Mouse (Mus musculus) megakaryocyte, embryonic 14.5 days (primary cell): Measurements from ENCODE around the gene Elf5. TPM values are rescaled to one million over a fixed set of nuclear protein-coding genes. Genes with fewer than 3 reads are reported as not detected.

Source experiments
- H3K27me3 ChIP-seq: replicated peaks from 2 replicates; pipeline ENCODE3; 2012; ENCODE audit warnings: inconsistent platforms
- H3K36me3 ChIP-seq: replicated peaks from 2 replicates; pipeline ENCODE3; 2012; ENCODE audit warnings: low read length, inconsistent platforms, mixed read lengths
- H3K4me1 ChIP-seq: 2 replicates; pipeline ENCODE4 v1.6.1; 2012; ENCODE audit warnings: inconsistent platforms
- H3K4me3 ChIP-seq: replicated peaks from 2 replicates; pipeline ENCODE3; 2012; ENCODE audit warnings: moderate library complexity, mild to moderate bottlenecking, inconsistent platforms
- H3K9me3 ChIP-seq: 2 replicates; pipeline ENCODE4 v1.6.1; 2012; ENCODE audit warnings: inconsistent platforms
- FLI1 ChIP-seq: IDR thresholded peaks from 2 replicates; pipeline ENCODE4 v1.6.1; 2012; ENCODE audit warnings: low read length, inconsistent platforms, mixed read lengths
- GATA1 ChIP-seq: IDR thresholded peaks from 3 replicates; pipeline ENCODE4 v1.6.1; 2012; ENCODE audit warnings: mixed read lengths, low read length, inconsistent platforms, borderline replicate concordance
- polyA plus RNA-seq: library from polyadenylated mRNA; stranded (reverse); fragments of >175 nt; gene quantifications from 2 replicates; pipeline ENCODE4 v1.2.3, GENCODE M21; 2012; ENCODE audit warnings: low replicate concordance; ENCODE audit not compliant: insufficient read depth

The Elf5 gene
- polyA plus RNA-seq, 1 experiment = not detected

DNA sequence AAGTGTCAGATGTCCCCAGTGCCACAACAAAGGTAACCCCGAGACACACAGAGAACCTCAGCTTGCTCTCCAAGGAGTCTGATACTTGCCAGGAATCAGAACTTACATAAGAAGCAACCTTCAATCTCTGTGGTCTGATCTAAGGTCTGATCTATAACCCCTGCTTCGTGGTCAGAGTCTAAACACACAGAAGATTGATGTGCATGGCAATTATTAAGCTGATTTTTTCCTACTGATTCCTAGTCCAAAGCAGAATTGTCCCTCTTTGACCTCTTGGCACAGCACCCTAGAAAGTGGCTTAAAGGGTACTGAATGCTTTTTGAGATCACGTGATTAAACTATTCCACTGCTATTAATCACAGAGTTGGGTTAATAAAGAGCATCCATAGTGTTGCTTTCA is 54.8 kb downstream of the Elf5 start:
- no peaks in the 10 kb centered on the region for H3K27me3 ChIP-seq
- H3K4me1 ChIP-seq = no peaks in the 10 kb centered on the region
- no peak for TF ChIP-seq FLI1
- peaks cover 97% of the 10 kb centered on the region for H3K36me3 ChIP-seq
- H3K4me3 ChIP-seq = no peak overlapping the region
- H3K9me3 ChIP-seq = no peaks in the 10 kb centered on the region

DNA sequence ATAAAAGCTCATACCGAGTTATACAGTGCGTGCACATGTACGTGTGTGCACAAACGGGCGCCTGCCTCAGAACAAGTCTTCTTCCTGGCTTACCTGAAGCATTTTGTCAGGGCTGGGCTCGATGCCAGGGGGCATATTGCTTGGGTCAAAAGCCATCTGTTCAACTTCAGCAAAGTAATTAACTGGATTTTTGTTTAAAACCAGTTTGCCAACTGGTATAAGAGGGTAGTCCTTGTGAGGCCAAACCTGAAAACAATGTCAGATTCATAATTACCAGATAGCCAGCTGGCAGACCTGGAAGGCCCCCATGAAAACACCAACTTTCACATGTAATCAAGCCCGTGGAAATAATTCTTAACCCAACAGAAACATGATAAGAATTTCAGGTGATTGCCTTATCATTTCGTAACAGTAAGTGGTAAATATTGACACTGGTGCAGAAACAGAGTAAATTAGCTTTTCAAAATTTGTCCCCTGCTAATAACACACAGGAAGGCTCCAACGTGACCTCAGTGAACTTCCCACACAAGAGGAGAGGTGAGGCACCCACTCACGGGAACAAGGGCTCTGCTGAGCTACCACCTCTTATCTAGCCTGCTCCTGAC is 55.6 kb downstream of the Elf5 start:
- TF ChIP-seq FLI1 (no peak), GATA1 (no peak)
- Histone ChIP-seq H3K9me3 (no peaks in the 10 kb centered on the region), H3K4me3 (no peak overlapping the region), H3K27me3 (no peaks in the 10 kb centered on the region), H3K36me3 (peaks cover 97% of the 10 kb centered on the region), H3K4me1 (no peaks in the 10 kb centered on the region)

DNA sequence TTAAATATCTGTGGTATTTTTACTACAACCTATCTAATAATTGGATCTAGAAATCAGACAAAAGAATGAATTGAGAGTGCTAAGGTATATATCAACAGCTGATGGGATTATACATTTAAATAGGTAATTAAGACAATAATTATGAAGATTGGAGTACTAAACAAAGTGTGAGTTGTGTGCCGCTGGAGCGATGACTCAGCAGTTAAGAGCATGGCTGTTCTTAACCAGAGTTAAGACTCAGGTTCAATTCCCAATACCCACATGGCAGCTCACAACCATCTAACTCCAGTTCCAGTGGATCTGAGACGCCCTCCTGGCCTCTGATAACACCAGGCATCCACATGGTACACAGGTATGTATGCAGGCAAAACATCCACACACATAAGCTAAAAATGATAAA is 61.9 kb downstream of the Elf5 start:
- peaks cover 88% of the 10 kb centered on the region for H3K36me3 ChIP-seq
- TF ChIP-seq GATA1 (no peak), FLI1 (no peak)
- H3K9me3 ChIP-seq = no peaks in the 10 kb centered on the region
- H3K27me3 ChIP-seq = no peaks in the 10 kb centered on the region
- peaks cover 18% of the 10 kb centered on the region for H3K4me1 ChIP-seq
- no peak overlapping the region for H3K4me3 ChIP-seq

DNA sequence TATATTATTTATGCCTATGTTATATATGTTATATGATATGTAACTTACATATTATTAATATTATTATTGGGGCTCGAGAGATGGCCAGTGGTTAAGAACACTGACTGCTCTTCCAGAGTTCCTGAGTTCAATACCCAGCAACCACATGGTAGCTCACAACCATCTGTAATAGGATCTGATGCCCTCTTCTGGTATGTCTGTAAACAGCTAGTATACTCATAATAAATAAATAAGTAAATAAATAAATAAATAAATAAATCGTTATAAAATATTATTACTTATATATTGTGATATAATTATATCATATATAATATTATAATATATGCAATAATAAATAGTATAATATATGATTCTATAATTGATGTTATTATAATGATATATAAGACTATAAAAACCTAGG is 64.7 kb downstream of the Elf5 start:
- no peaks in the 10 kb centered on the region for H3K27me3 ChIP-seq
- peaks cover 72% of the 10 kb centered on the region for H3K36me3 ChIP-seq
- H3K4me1 ChIP-seq = peaks cover 46% of the 10 kb centered on the region
- H3K9me3 ChIP-seq = no peaks in the 10 kb centered on the region
- no peak overlapping the region for H3K4me3 ChIP-seq
- TF ChIP-seq GATA1 = no peak
- no peak for TF ChIP-seq FLI1

DNA sequence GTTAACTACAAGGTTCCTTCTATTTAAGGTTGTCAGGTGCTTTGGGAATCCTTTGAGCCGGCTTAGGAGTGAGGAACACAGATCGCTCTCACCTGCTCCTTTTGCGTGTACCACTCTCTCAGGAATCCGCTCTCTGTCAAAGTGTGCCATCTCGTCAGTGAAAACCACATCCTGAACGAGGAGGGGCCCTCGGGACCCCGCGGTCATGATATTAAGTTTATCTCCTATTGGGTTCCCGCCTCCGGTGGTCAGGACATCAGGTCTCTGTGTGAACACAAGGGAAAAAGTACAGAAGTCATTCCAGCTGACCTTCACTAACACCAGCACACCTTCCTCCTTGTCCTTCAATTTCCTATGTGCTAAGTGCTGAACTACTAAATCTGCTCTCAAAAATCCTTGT is 65.2 kb downstream of the Elf5 start:
- H3K4me1 ChIP-seq = peaks cover 51% of the 10 kb centered on the region
- no peaks in the 10 kb centered on the region for H3K9me3 ChIP-seq
- TF ChIP-seq FLI1 (no peak), GATA1 (no peak)
- peaks cover 72% of the 10 kb centered on the region for H3K36me3 ChIP-seq
- H3K4me3 ChIP-seq = no peak overlapping the region
- no peaks in the 10 kb centered on the region for H3K27me3 ChIP-seq

DNA sequence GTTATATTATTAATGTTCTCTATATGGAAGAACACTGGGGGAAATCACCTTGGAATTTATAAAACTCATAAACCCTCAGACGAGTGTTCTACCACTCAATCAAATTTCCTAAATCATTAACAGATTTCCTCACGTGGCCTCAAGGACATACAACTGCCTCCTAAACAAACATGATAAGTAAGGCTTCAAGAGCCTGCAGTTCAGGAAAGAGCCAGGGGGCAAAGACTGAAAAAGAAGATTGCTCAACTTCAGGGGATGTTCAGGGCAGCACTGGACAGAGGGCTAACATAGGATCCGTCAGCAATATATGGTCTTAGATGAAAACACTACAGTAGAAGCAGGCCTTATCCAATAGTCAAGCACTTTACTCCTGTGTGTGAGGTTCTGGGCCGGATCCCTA is 66.0 kb downstream of the Elf5 start:
- H3K36me3 ChIP-seq = peaks cover 73% of the 10 kb centered on the region
- no peak for TF ChIP-seq FLI1
- no peak for TF ChIP-seq GATA1
- no peaks in the 10 kb centered on the region for H3K27me3 ChIP-seq

DNA sequence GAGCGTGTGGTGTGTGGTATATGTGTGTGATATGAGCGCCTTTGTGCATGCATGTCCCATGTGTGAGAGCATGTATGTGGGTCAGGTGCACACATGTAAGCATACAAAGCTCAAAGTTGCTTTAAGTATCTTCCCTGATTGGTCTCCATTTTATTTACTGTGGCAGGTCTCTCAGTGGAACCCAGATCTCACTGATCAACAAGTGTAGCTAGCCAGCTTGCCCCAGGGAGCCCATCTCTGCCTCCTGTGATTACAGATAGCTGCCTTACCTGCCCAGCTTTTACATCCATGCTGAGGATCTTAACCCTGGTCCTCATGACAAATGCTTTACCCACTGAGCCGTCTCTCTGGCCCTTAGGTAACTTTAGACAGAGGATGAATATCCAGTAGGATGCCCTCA is 66.8 kb downstream of the Elf5 start:
- Histone ChIP-seq H3K9me3 (no peaks in the 10 kb centered on the region), H3K4me1 (peaks cover 68% of the 10 kb centered on the region), H3K36me3 (peaks cover 72% of the 10 kb centered on the region), H3K4me3 (no peak overlapping the region), H3K27me3 (no peaks in the 10 kb centered on the region)
- no peak for TF ChIP-seq FLI1
- TF ChIP-seq GATA1 = no peak

More for the DNA sequence above, 66.0 kb downstream of the Elf5 start:
- H3K4me3 ChIP-seq = no peak overlapping the region
- H3K9me3 ChIP-seq = no peaks in the 10 kb centered on the region
- peaks cover 59% of the 10 kb centered on the region for H3K4me1 ChIP-seq

DNA sequence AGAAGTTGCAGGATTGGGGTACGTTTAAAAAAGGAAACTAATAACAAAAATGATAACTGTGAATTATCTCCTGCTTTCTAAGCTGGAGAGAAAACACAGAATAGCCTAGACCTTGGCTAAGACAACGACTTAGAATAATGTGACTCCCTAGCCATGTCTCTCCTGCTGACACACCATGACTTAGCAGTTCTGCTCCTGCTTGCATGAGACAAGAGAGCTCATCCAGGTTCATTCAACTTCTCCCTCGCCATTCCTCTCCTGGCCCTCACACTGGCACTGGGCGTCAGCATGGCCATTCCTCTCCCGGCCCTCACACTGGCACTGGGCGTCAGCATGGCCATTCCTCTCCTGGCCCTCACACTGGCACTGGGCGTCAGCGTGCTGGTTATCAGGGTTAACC is 68.8 kb downstream of the Elf5 start:
- H3K4me3 ChIP-seq = peak overlapping the region; percentile 84
- H3K36me3 ChIP-seq = peaks cover 53% of the 10 kb centered on the region
- no peak for TF ChIP-seq FLI1
- no peak for TF ChIP-seq GATA1
- H3K27me3 ChIP-seq = no peaks in the 10 kb centered on the region
- H3K4me1 ChIP-seq = peaks cover 77% of the 10 kb centered on the region
- H3K9me3 ChIP-seq = no peaks in the 10 kb centered on the region

DNA sequence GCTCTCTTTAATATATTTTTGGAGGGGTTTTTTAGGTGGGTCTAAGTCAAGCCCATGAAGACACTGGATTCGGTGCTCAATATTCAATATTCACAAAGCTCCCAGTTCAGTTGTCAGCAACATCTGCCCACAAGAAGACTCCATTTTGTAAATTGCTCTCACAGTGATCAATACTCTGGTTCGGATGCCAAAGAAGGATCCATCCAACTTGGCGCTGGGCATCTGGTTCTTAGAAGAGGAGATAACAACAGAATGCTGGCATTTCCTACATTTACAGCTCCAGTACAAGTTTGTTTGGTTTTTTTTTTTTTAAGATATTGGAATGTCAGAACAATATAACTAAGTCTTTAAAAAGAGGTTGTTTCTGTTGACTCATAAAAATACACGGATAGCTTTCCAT is 69.4 kb downstream of the Elf5 start:
- H3K9me3 ChIP-seq = no peaks in the 10 kb centered on the region
- TF ChIP-seq GATA1 (no peak), FLI1 (no peak)
- H3K27me3 ChIP-seq = no peaks in the 10 kb centered on the region
- H3K36me3 ChIP-seq = peaks cover 47% of the 10 kb centered on the region
- peaks cover 81% of the 10 kb centered on the region for H3K4me1 ChIP-seq
- H3K4me3 ChIP-seq = peak overlapping the region; percentile 1

DNA sequence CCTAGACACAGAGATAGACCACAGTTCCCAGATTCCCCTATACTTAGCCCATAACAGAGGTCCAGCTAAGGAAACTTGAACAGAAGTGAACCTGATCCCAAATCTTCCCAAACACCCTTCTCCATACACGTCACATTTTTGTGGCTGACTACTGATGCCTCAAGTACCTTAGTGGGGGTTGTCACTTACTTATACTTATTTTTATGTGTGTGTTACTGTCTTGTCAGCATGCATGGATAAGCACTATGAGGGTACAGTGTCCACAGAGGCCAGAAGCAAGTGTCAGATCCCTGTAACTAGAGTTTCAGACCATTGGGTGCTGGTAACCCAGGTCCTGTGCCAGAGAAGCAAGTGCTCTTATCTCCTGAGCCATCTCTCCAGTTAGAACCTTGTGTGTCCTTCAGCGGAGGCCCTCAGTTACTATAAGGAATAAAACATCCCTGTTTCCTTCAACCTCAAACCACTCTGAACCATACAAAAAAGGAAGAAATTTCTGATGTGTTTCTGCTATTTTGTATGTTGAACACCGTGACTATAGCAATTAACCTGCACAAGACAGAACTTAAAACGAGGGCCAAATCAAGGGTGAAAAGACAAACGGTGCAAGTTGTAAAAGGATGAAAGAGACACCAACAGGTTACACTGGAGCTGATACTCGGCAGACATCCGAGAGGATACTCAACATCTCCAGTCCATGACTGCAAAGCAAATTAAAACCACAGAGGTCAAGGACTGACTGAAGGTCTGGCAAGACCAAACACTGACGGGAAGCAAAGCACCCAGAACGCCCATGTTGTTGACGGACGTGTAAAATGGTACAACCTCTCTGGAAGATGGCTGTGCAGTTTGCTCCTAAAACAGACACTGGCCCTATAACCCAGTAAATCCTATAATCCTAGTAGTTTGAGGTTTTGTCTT is 70.1 kb downstream of the Elf5 start:
- no peaks in the 10 kb centered on the region for H3K9me3 ChIP-seq
- H3K4me1 ChIP-seq = peaks cover 80% of the 10 kb centered on the region
- H3K4me3 ChIP-seq = peak overlapping the region; percentile 69
- H3K36me3 ChIP-seq = peaks cover 44% of the 10 kb centered on the region
- TF ChIP-seq GATA1 (no peak), FLI1 (no peak)
- no peaks in the 10 kb centered on the region for H3K27me3 ChIP-seq
